Mouse (Mus musculus) stomach, postnatal 0 days (tissue): Measurements from ENCODE around the gene Tmem123. TPM values are rescaled to one million over a fixed set of nuclear protein-coding genes. Genes with fewer than 3 reads are reported as not detected.

Experiments
- ATAC-seq: fragments of 200-750 bp; cut with Nextera tagmentation; 2 replicates; pipeline ENCODE4 v1.8.0; 2017; ENCODE audit not compliant: low FRiP score, low TSS enrichment
- DNase-seq: peaks from one replicate; pipeline ENCODE4 v3.0.0-alpha.2; 2016; ENCODE audit warnings: low spot score
- H3K27ac ChIP-seq: fragments of 300-500 bp; sonication (generic); replicated peaks from 2 replicates; pipeline ENCODE4 v1.5.1; 2014; ENCODE audit warnings: mild to moderate bottlenecking, control low read depth
- H3K27me3 ChIP-seq: fragments of 300-500 bp; sonication (generic); 2 replicates; pipeline ENCODE4 v1.6.1; 2014; ENCODE audit warnings: low read length; ENCODE audit not compliant: control insufficient read depth, insufficient read depth
- H3K36me3 ChIP-seq: fragments of 300-500 bp; sonication (generic); 2 replicates; pipeline ENCODE4 v1.6.1; 2014; ENCODE audit warnings: low read length, mixed read lengths; ENCODE audit not compliant: control insufficient read depth, insufficient read depth
- H3K4me1 ChIP-seq: fragments of 300-500 bp; sonication (generic); replicated peaks from 2 replicates; pipeline ENCODE4 v1.6.1; 2014; ENCODE audit warnings: antibody characterized with exemption; ENCODE audit not compliant: control insufficient read depth, insufficient read depth
- H3K4me2 ChIP-seq: fragments of 300-500 bp; sonication (generic); replicated peaks from 2 replicates; pipeline ENCODE4 v1.6.1; 2014; ENCODE audit warnings: low read depth, mild to moderate bottlenecking, control low read depth, moderate library complexity
- H3K4me3 ChIP-seq: fragments of 300-500 bp; sonication (generic); 2 replicates; pipeline ENCODE4 v1.5.1; 2014; ENCODE audit warnings: low read depth, low read length, control low read depth
- H3K9ac ChIP-seq: fragments of 300-500 bp; sonication (generic); 2 replicates; pipeline ENCODE4 v1.6.1; 2014; ENCODE audit warnings: mild to moderate bottlenecking, low read length, control low read depth, mixed read lengths
- H3K9me3 ChIP-seq: fragments of 300-500 bp; sonication (generic); 2 replicates; pipeline ENCODE4 v1.6.1; 2016; ENCODE audit warnings: low read length; ENCODE audit not compliant: control insufficient read depth
- CTCF ChIP-seq: IDR thresholded peaks from 2 replicates; pipeline ENCODE4 v1.5.1; 2016; ENCODE audit warnings: antibody characterized with exemption, low read depth, mild to moderate bottlenecking, moderate library complexity
- EP300 ChIP-seq: optimal IDR thresholded peaks from 2 replicates; pipeline ENCODE3; 2016; ENCODE audit warnings: antibody characterized with exemption
- WGBS: fragments of 180-500 bp; shearing (Covaris S2); extraction: QIAGEN DNeasy Blood & Tissue Kit; methylation state at CpG from one replicate; pipeline ENCODE4 v1.1.7; 2014; 5-methylcytosine and 5-hydroxymethylcytosine counted together
- polyA plus RNA-seq: library from polyadenylated mRNA; unstranded; fragments of >200 nt; fragmentation: Nextera tagmentation; extraction: Ambion mirVana; gene quantifications from 2 replicates; pipeline ENCODE4 v1.2.1, GENCODE M21; 2015

Gene Tmem123
- polyA plus RNA-seq, 1 experiment from 2014 or later, result 117 TPM

- H3K4me1 ChIP-seq, result no peaks in the 10 kb centered on the region
- peaks cover 12% of the 10 kb centered on the region for H3K36me3 ChIP-seq
- H3K9ac ChIP-seq, result no peak overlapping the region
- no peaks in the 10 kb centered on the region for H3K9me3 ChIP-seq
- H3K27ac ChIP-seq, result no peak overlapping the region
- no peak for TF ChIP-seq EP300
- peak; percentile 48 for TF ChIP-seq CTCF
- no peak overlapping the region for H3K4me2 ChIP-seq
- H3K4me3 ChIP-seq, result no peak overlapping the region
- DNase-seq, result no peak
- ATAC-seq, result no peak
- no peaks in the 10 kb centered on the region for H3K27me3 ChIP-seq
- 73% methylated on average over 3 of the region's 3 CpGs for WGBS
These were observed 58.9 kb downstream of the Tmem123 start for GRCm38 (mm10) chr9:7822758-7823157.

GRCm38 (mm10) chr9:7824916-7825315, 61.1 kb downstream of the Tmem123 start:
- WGBS, result 88% methylated on average over 5 of the region's 5 CpGs
- no peak overlapping the region for H3K27ac ChIP-seq
- H3K4me3 ChIP-seq, result no peak overlapping the region
- H3K9ac ChIP-seq, result no peak overlapping the region
- H3K36me3 ChIP-seq, result peaks cover 4% of the 10 kb centered on the region; the same call in 1 of the 2 replicates
- H3K9me3 ChIP-seq, result no peaks in the 10 kb centered on the region
- no peak for TF ChIP-seq EP300
- no peak for TF ChIP-seq CTCF
- no peak overlapping the region for H3K4me2 ChIP-seq
- DNase-seq (no peak), ATAC-seq (no peak)
- no peaks in the 10 kb centered on the region for H3K27me3 ChIP-seq
- peaks cover 5% of the 10 kb centered on the region; the same call in 1 of the 2 replicates for H3K4me1 ChIP-seq

- WGBS, result 74% methylated on average over 4 of the region's 4 CpGs
- H3K4me3 ChIP-seq, result no peak overlapping the region
- H3K36me3 ChIP-seq, result peaks cover 2% of the 10 kb centered on the region
- no peaks in the 10 kb centered on the region for H3K9me3 ChIP-seq
- ATAC-seq (no peak), DNase-seq (no peak)
- no peak for TF ChIP-seq CTCF
- TF ChIP-seq EP300, result no peak
- no peak overlapping the region for H3K27ac ChIP-seq
- H3K27me3 ChIP-seq, result no peaks in the 10 kb centered on the region
- no peak overlapping the region for H3K9ac ChIP-seq
- peaks cover 5% of the 10 kb centered on the region for H3K4me1 ChIP-seq
- H3K4me2 ChIP-seq, result no peak overlapping the region
These were observed 64.9 kb downstream of the Tmem123 start for GRCm38 (mm10) chr9:7828706-7829105.

- ATAC-seq, result no peak
- H3K4me1 ChIP-seq, result peaks cover 5% of the 10 kb centered on the region
- H3K9me3 ChIP-seq, result no peaks in the 10 kb centered on the region
- H3K9ac ChIP-seq, result no peak overlapping the region
- H3K4me2 ChIP-seq, result no peak overlapping the region
- H3K27ac ChIP-seq, result no peak overlapping the region
- H3K4me3 ChIP-seq, result no peak overlapping the region
- no peak for TF ChIP-seq EP300
- TF ChIP-seq CTCF, result no peak
- WGBS, result 71% methylated on average over 9 of the region's 9 CpGs
- no peak for DNase-seq
- H3K27me3 ChIP-seq, result no peaks in the 10 kb centered on the region
- H3K36me3 ChIP-seq, result peaks cover 6% of the 10 kb centered on the region
These were observed 66.0 kb downstream of the Tmem123 start for GRCm38 (mm10) chr9:7829531-7830528.

- Histone ChIP-seq H3K4me3 (no peak overlapping the region), H3K9me3 (no peaks in the 10 kb centered on the region), H3K4me2 (no peak overlapping the region), H3K4me1 (peaks cover 5% of the 10 kb centered on the region), H3K9ac (no peak overlapping the region), H3K27ac (no peak overlapping the region), H3K27me3 (no peaks in the 10 kb centered on the region), H3K36me3 (peaks cover 6% of the 10 kb centered on the region)
- no peak for DNase-seq
- TF ChIP-seq EP300 (no peak), CTCF (0 out of 2 replicates have a peak, but pooled peaks have one; percentile 9)
- 85% methylated on average over 6 of the region's 6 CpGs for WGBS
- ATAC-seq, result no peak
These were observed 69.6 kb downstream of the Tmem123 start for GRCm38 (mm10) chr9:7833421-7833820.

- ATAC-seq, result no peak
- H3K36me3 ChIP-seq, result peaks cover 6% of the 10 kb centered on the region
- no peak overlapping the region for H3K4me3 ChIP-seq
- DNase-seq, result no peak
- WGBS, result 72% methylated on average over 1 of the region's 1 CpGs
- H3K4me1 ChIP-seq, result no peaks in the 10 kb centered on the region; the same call in 1 of the 2 replicates
- H3K4me2 ChIP-seq, result no peak overlapping the region
- H3K9me3 ChIP-seq, result no peaks in the 10 kb centered on the region
- no peak overlapping the region for H3K9ac ChIP-seq
- TF ChIP-seq EP300 (no peak), CTCF (no peak)
- no peaks in the 10 kb centered on the region for H3K27me3 ChIP-seq
- no peak overlapping the region for H3K27ac ChIP-seq
These were observed 71.5 kb downstream of the Tmem123 start for GRCm38 (mm10) chr9:7835302-7835701.
